ENCODE assay signal across 23 mouse cellular contexts in the genomic region with DNA sequence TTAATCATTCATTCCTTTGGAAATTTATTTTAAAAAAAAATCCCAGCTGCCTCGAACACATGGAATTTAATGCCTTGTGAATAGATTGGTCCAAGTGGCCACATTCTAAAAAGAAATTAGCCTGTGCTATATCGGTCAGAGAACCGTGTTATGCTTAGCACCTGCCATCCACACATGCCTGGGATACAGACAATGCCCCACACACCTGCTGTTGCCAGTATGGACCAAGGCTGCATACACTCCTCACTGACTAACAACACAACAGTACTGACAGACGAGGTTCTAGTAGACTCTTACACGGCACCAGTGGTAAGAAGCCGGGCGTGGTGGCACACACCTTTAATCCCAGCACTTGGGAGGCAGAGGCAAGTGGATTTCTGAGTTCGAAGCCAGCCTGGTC.
DNase-seq lines count a peak whose midpoint lies in the region; ATAC-seq and TF ChIP-seq lines count a peak whose summit lies in the region.
"Had no signal": no experiment of that assay in that cellular context is flagged by ENCODE, and none has a peak within 500 bp of the region (broad histone marks: within the 10 kb centered on the region; RNA-seq: fewer than 3 reads in every experiment).

No protein-coding gene starts in this region.

- no peak overlapping the region for H3K9ac ChIP-seq in heart, embryonic 16.5 days (ENCODE audit: low read length)
- H3K9ac ChIP-seq in limb, embryonic 13.5 days = no peak overlapping the region
- no peak overlapping the region for H3K9ac ChIP-seq in hindbrain, postnatal 0 days (replicated peaks; ENCODE audit: low read length)
- H3K9ac ChIP-seq: embryonic facial prominence, embryonic 12.5 days; forebrain, embryonic 13.5 days; forebrain, postnatal 0 days; hindbrain, embryonic 13.5 days; intestine, embryonic 15.5 days had no signal

- no peaks in the 10 kb centered on the region for H3K79me2 ChIP-seq in C2C12 (ENCODE audit: control insufficient read depth, insufficient read depth)

- no peak for ATAC-seq in heart, embryonic 16.5 days (replicated peaks; ENCODE audit: extremely low read depth, insufficient read depth, low FRiP score)
- peak; percentile 75 for ATAC-seq in limb, embryonic 13.5 days (ENCODE audit: low FRiP score, low read depth)
- no peak for ATAC-seq in hindbrain, postnatal 0 days
- ATAC-seq: activated CD4-positive, CD25-positive, alpha-beta regulatory T cell, adult 4 months; forebrain, embryonic 13.5 days; forebrain, postnatal 0 days; intestine, embryonic 15.5 days; Patski had no signal

- no peaks in the 10 kb centered on the region for H3K36me3 ChIP-seq in heart, embryonic 16.5 days (ENCODE audit: control insufficient read depth, insufficient read depth)
- no peaks in the 10 kb centered on the region for H3K36me3 ChIP-seq in C2C12 (ENCODE audit: control insufficient read depth, insufficient read depth)
- H3K36me3 ChIP-seq in limb, embryonic 13.5 days = no peaks in the 10 kb centered on the region
- H3K36me3 ChIP-seq in hindbrain, postnatal 0 days (ENCODE audit: insufficient read depth, low read length) = no peaks in the 10 kb centered on the region
- H3K36me3 ChIP-seq: embryonic facial prominence, embryonic 12.5 days; heart, embryonic 10.5 days; hindbrain, embryonic 13.5 days; intestine, embryonic 15.5 days had no signal

- no peaks in the 10 kb centered on the region for H3K27me3 ChIP-seq in heart, embryonic 16.5 days (ENCODE audit: control insufficient read depth, insufficient read depth, low read length)
- no peaks in the 10 kb centered on the region for H3K27me3 ChIP-seq in C2C12 (ENCODE audit: control insufficient read depth, insufficient read depth, insufficient read length)
- H3K27me3 ChIP-seq in limb, embryonic 13.5 days = peaks cover 3% of the 10 kb centered on the region; the same call in 1 of the 2 replicates
- no peaks in the 10 kb centered on the region for H3K27me3 ChIP-seq in hindbrain, postnatal 0 days (ENCODE audit: insufficient read depth, low read length)
- H3K27me3 ChIP-seq: CH12.LX; forebrain, embryonic 13.5 days; intestine, embryonic 15.5 days had no signal

- intact Hi-C loops in heart, postnatal 10 days (cut with DNase I) = no loop called here

- H3K79me3 ChIP-seq in C2C12 (ENCODE audit: low read depth) = no peaks in the 10 kb centered on the region

- DNase-seq in heart, adult 11 months = peak; percentile 65
- no peak for DNase-seq in heart, adult 9 months (ENCODE audit: low spot score in 2 of 2)
- DNase-seq in heart, postnatal 10 days = no peak
- DNase-seq in hindbrain, postnatal 0 days (ENCODE audit: low spot score) = no peak
- DNase-seq in left cerebral cortex, adult 8-10 months (ENCODE audit: low spot score in 2 of 2) = no peak
- DNase-seq: adrenal gland, postnatal 14 days; cerebellum, adult 2 months; cerebellum, postnatal 10 days; embryo, embryonic 11 days; forebrain, postnatal 0 days; gastrocnemius, postnatal 14 days; kidney, adult 18-20 months had no signal

- no peak overlapping the region for H3ac ChIP-seq in C2C12 (ENCODE audit: control insufficient read depth, insufficient read length, low read depth)

- H3K4me3 ChIP-seq in heart, embryonic 16.5 days (ENCODE audit: low read length) = no peak overlapping the region
- no peak overlapping the region for H3K4me3 ChIP-seq in C2C12 (ENCODE audit: insufficient read depth, poor library complexity, severe bottlenecking)
- H3K4me3 ChIP-seq in limb, embryonic 13.5 days = no peak overlapping the region
- H3K4me3 ChIP-seq in hindbrain, postnatal 0 days (ENCODE audit: low read length) = no peak overlapping the region
- H3K4me3 ChIP-seq: embryonic facial prominence, embryonic 12.5 days; forebrain, embryonic 13.5 days; heart, embryonic 10.5 days; hindbrain, embryonic 13.5 days; intestine, embryonic 15.5 days had no signal

- H3K9me3 ChIP-seq in heart, embryonic 16.5 days (replicated peaks; ENCODE audit: control insufficient read depth, low read length) = peaks cover 8% of the 10 kb centered on the region
- 0 out of 2 replicates have a peak, but pooled peaks cover 5% of the 10 kb centered on the region for H3K9me3 ChIP-seq in limb, embryonic 13.5 days
- 0 out of 2 replicates have a peak, but pooled peaks cover 2% of the 10 kb centered on the region for H3K9me3 ChIP-seq in hindbrain, postnatal 0 days (ENCODE audit: low read length)
- H3K9me3 ChIP-seq: embryonic facial prominence, embryonic 12.5 days; forebrain, embryonic 13.5 days; heart, embryonic 10.5 days; hindbrain, embryonic 13.5 days; intestine, embryonic 15.5 days had no signal

- WGBS in heart, embryonic 16.5 days = 73% methylated on average over 8 of the region's 8 CpGs
- 77% methylated on average over 8 of the region's 8 CpGs for WGBS in limb, embryonic 13.5 days
- 83% methylated on average over 8 of the region's 8 CpGs for WGBS in hindbrain, postnatal 0 days

- TF ChIP-seq CTCF in C2C12 (IDR thresholded peaks at IDR 0.05; ENCODE audit: control insufficient read depth, insufficient read depth, insufficient read length) = no peak
- TF ChIP-seq CTCF in hindbrain, postnatal 0 days (IDR thresholded peaks at IDR 0.05; ENCODE audit: low read depth) = no peak

- H3K4me2 ChIP-seq in heart, embryonic 16.5 days (ENCODE audit: low read depth, low read length) = peak overlapping the region; percentile 8; the same call in 1 of the 2 replicates
- no peak overlapping the region for H3K4me2 ChIP-seq in limb, embryonic 13.5 days (replicated peaks)
- H3K4me2 ChIP-seq in hindbrain, postnatal 0 days (ENCODE audit: low read depth, low read length) = no peak overlapping the region
- H3K4me2 ChIP-seq: embryonic facial prominence, embryonic 12.5 days; forebrain, embryonic 13.5 days; hindbrain, embryonic 13.5 days; intestine, embryonic 15.5 days had no signal

- peaks cover 4% of the 10 kb centered on the region; the same call in 1 of the 2 replicates for H3K4me1 ChIP-seq in heart, embryonic 16.5 days (ENCODE audit: control insufficient read depth, insufficient read depth, low read length)
- peaks cover 6% of the 10 kb centered on the region; the same call in 1 of the 2 replicates for H3K4me1 ChIP-seq in limb, embryonic 13.5 days
- no peaks in the 10 kb centered on the region for H3K4me1 ChIP-seq in hindbrain, postnatal 0 days (ENCODE audit: insufficient read depth, low read length)

- no peak overlapping the region for H3K27ac ChIP-seq in heart, embryonic 16.5 days (ENCODE audit: low read length)
- H3K27ac ChIP-seq in limb, embryonic 13.5 days = no peak overlapping the region
- no peak overlapping the region for H3K27ac ChIP-seq in hindbrain, postnatal 0 days
- H3K27ac ChIP-seq: embryonic facial prominence, embryonic 12.5 days; forebrain, embryonic 13.5 days; heart, embryonic 10.5 days; hindbrain, embryonic 13.5 days; intestine, embryonic 15.5 days had no signal

TF ChIP-seq in C2C12, 6 proteins besides CTCF, POLR2A, EP300 and RAD21:
- TF ChIP-seq FOSL1 (IDR thresholded peaks at IDR 0.05; ENCODE audit: insufficient read depth, low read length, poor library complexity, severe bottlenecking) (no peak), MYOD1 (IDR thresholded peaks at IDR 0.05; ENCODE audit: control insufficient read depth, insufficient read length, low read depth) (peak; percentile 5), CEBPB (IDR thresholded peaks at IDR 0.05; ENCODE audit: low read depth) (no peak), USF1 (IDR thresholded peaks at IDR 0.05; ENCODE audit: low read depth) (no peak), MYOG (IDR thresholded peaks at IDR 0.05; ENCODE audit: control insufficient read depth, extremely low read depth, insufficient read length) (no peak), MAX (IDR thresholded peaks at IDR 0.05) (no peak)
